Mouse (Mus musculus) embryonic facial prominence, embryonic 15.5 days (tissue): ENCODE results near the gene Dnajc3. TPM values are rescaled to one million over a fixed set of nuclear protein-coding genes. Genes with fewer than 3 reads are reported as not detected.

ENCODE experiments used
- ATAC-seq: fragments of 200-750 bp; cut with Nextera tagmentation; 2 replicates; pipeline ENCODE4 v1.8.0; 2017; ENCODE audit warnings: low read depth, moderate TSS enrichment; ENCODE audit not compliant: insufficient number of reproducible peaks, low FRiP score, low TSS enrichment
- H3K27ac ChIP-seq: fragments of 300-500 bp; sonication (generic); replicated peaks from 2 replicates; pipeline ENCODE4 v1.5.1; 2015; ENCODE audit warnings: mild to moderate bottlenecking, inconsistent platforms
- H3K27me3 ChIP-seq: fragments of 300-500 bp; sonication (generic); 2 replicates; pipeline ENCODE4 v1.6.1; 2015; ENCODE audit warnings: inconsistent platforms
- H3K36me3 ChIP-seq: fragments of 300-500 bp; sonication (generic); 2 replicates; pipeline ENCODE4 v1.6.1; 2015; ENCODE audit warnings: mild to moderate bottlenecking, inconsistent platforms
- H3K4me1 ChIP-seq: fragments of 300-500 bp; sonication (generic); 2 replicates; pipeline ENCODE4 v1.6.1; 2015; ENCODE audit warnings: inconsistent platforms
- H3K4me2 ChIP-seq: fragments of 300-500 bp; sonication (generic); replicated peaks from 2 replicates; pipeline ENCODE4 v1.6.1; 2015; ENCODE audit warnings: mild to moderate bottlenecking, inconsistent platforms
- H3K4me3 ChIP-seq: fragments of 300-500 bp; sonication (generic); replicated peaks from 2 replicates; pipeline ENCODE4 v1.5.1; 2015; ENCODE audit warnings: mild to moderate bottlenecking, inconsistent platforms
- H3K9ac ChIP-seq: fragments of 300-500 bp; sonication (generic); 2 replicates; pipeline ENCODE4 v1.6.1; 2015; ENCODE audit warnings: inconsistent platforms
- H3K9me3 ChIP-seq: fragments of 300-500 bp; sonication (generic); replicated peaks from 2 replicates; pipeline ENCODE4 v1.6.1; 2016; ENCODE audit warnings: inconsistent platforms
- WGBS: fragments of 180-500 bp; shearing (Covaris S2); methylation state at CpG from one replicate; pipeline ENCODE4 v1.1.7; 2015; 5-methylcytosine and 5-hydroxymethylcytosine counted together
- polyA plus RNA-seq: library from polyadenylated mRNA; unstranded; fragments of >200 nt; fragmentation: Nextera tagmentation; extraction: Ambion mirVana; gene quantifications from 2 replicates; pipeline ENCODE4 v1.2.1, GENCODE M21; 2015

Gene Dnajc3
- polyA plus RNA-seq, 1 experiment from 2014 or later: 39.8 TPM

DNA sequence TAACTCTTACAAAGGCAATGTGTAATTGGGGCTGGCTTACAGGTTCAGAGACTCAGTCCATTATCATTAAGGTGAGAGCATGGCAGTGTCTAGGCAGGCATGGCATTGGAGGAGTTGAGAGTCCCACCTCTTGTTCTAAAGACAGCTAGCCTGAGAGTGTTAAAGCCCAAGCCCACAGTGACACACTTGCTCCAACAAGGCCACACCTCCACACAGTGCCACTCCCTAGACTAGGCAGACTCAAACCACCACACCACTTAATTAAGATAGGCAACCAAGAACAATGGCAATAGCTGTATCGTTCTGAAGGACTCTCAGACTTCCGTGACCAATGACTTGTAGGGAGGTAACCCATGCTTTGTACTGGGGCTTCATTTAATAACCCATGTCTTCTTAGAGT is 7.0 kb upstream of the Dnajc3 start:
- H3K36me3 ChIP-seq: no peaks in the 10 kb centered on the region
- no peaks in the 10 kb centered on the region for H3K9me3 ChIP-seq
- no peak overlapping the region for H3K4me3 ChIP-seq
- no peak overlapping the region for H3K27ac ChIP-seq
- 74% methylated on average over 2 of the region's 2 CpGs for WGBS
- no peak overlapping the region for H3K9ac ChIP-seq
- H3K4me1 ChIP-seq: peaks cover 4% of the 10 kb centered on the region
- no peaks in the 10 kb centered on the region for H3K27me3 ChIP-seq
- no peak overlapping the region for H3K4me2 ChIP-seq
- no peak for ATAC-seq

DNA sequence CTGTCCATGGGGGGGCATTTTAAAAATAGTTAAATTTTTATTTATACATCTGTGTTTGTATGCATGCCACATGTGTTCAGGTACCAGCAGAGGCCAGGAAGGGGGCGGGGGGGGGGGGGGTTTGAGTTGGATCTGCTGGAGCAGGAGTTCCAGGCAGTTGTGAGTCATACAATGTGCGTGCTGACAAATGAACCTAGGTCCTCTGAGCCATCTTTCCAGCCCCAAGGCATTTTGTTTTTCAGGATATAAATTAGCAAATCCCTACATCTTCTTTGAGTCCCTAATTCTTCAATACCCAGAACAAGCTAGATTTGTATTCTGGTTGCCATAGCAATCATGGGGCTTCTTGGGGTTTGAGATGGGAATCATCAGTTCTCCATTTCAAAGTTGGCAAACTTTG is 6.6 kb upstream of the Dnajc3 start:
- ATAC-seq: no peak
- H3K4me1 ChIP-seq: no peaks in the 10 kb centered on the region; the same call in 1 of the 2 replicates
- 56% methylated on average over 2 of the region's 2 CpGs for WGBS
- no peak overlapping the region for H3K4me2 ChIP-seq
- no peaks in the 10 kb centered on the region for H3K36me3 ChIP-seq
- no peak overlapping the region for H3K9ac ChIP-seq
- no peak overlapping the region for H3K4me3 ChIP-seq
- no peak overlapping the region for H3K27ac ChIP-seq
- no peaks in the 10 kb centered on the region for H3K9me3 ChIP-seq
- H3K27me3 ChIP-seq: no peaks in the 10 kb centered on the region

DNA sequence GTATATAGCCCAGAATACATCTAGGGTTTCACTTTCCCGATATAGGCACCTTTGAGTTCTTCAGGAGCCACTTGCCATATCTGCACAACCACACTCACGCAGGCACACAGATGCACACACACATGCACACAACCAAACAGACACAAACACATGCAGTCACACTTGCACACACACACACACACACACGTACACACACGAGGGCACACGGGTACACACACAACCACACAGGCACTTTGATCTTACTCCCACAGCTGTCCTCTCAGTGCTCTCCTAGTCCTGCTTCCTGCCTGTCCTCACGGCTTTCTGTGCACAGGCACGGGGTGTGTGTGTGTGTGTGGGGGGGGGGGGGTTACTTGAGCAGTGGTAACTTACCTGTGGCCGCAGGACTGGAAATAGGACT is 4.8 kb upstream of the Dnajc3 start:
- H3K4me1 ChIP-seq: peaks cover 3% of the 10 kb centered on the region; the same call in 1 of the 2 replicates
- 58% methylated on average over 8 of the region's 8 CpGs for WGBS

DNA sequence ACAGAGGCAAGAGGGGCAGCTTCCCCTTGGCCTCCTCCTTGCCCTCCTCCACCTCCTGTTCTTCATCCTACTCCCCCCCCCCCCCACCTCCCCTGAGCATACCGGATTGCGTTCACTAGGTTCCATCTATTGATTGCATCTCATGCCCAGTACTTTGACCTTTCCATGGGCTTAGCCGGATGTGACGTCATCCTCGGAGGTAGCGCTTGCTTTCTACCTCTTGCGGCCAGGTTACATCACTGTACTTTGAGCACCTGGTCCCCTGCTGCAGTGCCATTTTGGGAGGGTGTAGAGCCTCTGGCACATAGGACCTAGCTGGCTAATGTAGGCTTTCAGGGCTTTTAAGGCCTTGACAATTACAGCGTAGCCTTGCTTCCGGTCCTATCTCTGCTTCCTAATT is 3.1 kb upstream of the Dnajc3 start:
- H3K36me3 ChIP-seq: no peaks in the 10 kb centered on the region
- WGBS: 87% methylated on average over 9 of the region's 9 CpGs
- H3K27me3 ChIP-seq: no peaks in the 10 kb centered on the region
- H3K4me2 ChIP-seq: no peak overlapping the region
- H3K9me3 ChIP-seq: no peaks in the 10 kb centered on the region
- ATAC-seq: no peak
- no peak overlapping the region for H3K27ac ChIP-seq
- no peak overlapping the region for H3K4me3 ChIP-seq
- H3K4me1 ChIP-seq: peaks cover 11% of the 10 kb centered on the region
- H3K9ac ChIP-seq: no peak overlapping the region

More for the DNA sequence above, 4.8 kb upstream of the Dnajc3 start:
- H3K27ac ChIP-seq: no peak overlapping the region
- no peaks in the 10 kb centered on the region for H3K9me3 ChIP-seq
- ATAC-seq: no peak
- no peaks in the 10 kb centered on the region for H3K36me3 ChIP-seq
- no peaks in the 10 kb centered on the region for H3K27me3 ChIP-seq
- H3K9ac ChIP-seq: no peak overlapping the region
- no peak overlapping the region for H3K4me3 ChIP-seq
- H3K4me2 ChIP-seq: no peak overlapping the region

DNA sequence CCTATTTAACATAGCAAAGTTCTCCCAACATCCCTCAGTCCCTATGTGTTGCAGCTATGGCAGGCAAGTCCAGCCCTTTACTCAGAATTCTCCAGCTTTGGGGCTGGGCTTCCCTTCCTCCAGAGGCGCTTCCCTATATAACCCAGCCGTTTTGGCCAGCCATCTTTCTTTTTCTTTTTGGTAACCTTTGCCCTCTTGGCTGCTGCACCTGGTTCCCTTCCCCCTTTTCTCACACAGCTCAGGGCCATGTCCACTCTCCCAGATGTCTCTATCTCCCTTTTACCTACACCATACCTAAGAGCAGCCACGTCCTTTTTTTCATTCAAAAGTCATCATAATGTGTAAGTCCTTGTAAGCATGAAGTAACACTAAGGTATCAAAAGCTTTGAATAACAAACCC is 1.5 kb upstream of the Dnajc3 start:
- H3K27ac ChIP-seq: no peak overlapping the region
- no peaks in the 10 kb centered on the region for H3K36me3 ChIP-seq
- H3K4me3 ChIP-seq: no peak overlapping the region
- WGBS: 58% methylated on average over 3 of the region's 3 CpGs
- H3K9me3 ChIP-seq: no peaks in the 10 kb centered on the region
- H3K27me3 ChIP-seq: no peaks in the 10 kb centered on the region
- no peak overlapping the region for H3K9ac ChIP-seq
- H3K4me2 ChIP-seq: no peak overlapping the region
- ATAC-seq: no peak
- H3K4me1 ChIP-seq: peaks cover 23% of the 10 kb centered on the region

DNA sequence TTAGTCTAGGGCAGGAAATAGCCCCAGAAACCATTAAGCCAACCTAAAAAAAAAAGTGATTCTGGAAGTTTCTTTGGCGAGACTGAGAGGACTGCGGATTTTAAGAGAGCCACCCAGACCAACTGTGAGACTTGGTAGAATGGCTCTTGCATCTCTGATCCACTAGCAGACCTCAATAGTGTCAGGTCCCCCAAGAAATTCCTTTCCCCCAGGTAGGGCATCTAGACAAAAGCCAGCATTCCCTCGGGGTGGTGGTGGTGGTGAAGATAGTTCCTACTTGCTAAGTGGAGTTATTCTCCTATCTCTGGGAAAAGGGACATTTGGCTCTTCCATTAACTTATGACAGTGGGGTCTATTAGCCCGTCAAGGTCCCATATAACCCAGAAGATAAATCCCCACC is 824 bp upstream of the Dnajc3 start:
- Histone ChIP-seq H3K9ac (peak overlapping the region; percentile 31), H3K27ac (peak overlapping the region; percentile 93)

DNA sequence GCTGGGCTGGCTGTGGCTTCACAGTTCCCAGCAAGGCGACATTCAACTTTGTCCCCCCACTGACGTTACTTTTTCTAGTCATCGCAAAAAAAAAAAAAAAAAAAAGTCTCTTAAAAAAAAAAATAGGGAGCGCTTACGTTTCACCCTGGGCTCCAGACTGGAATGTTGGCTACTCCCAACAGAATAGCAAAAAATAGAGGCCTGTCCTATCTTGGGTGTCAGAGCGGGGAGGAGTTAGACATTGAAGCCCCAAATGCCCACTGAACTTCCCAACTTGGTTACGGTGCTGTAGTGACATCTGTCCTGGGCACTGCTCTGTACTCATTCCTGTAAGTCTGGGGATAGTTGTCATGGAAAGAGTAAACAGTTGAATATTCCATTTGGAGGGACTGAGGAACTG is 775 bp downstream of the Dnajc3 start:
- H3K36me3 ChIP-seq: no peaks in the 10 kb centered on the region
- no peaks in the 10 kb centered on the region for H3K27me3 ChIP-seq
- ATAC-seq: no peak
- peak overlapping the region; percentile 98 for H3K9ac ChIP-seq
- peak overlapping the region; percentile 65 for H3K4me2 ChIP-seq
- peaks cover 26% of the 10 kb centered on the region for H3K4me1 ChIP-seq
- 2% methylated on average over 7 of the region's 7 CpGs for WGBS
- no peaks in the 10 kb centered on the region for H3K9me3 ChIP-seq
- H3K4me3 ChIP-seq: peak overlapping the region; percentile 99
- H3K27ac ChIP-seq: peak overlapping the region; percentile 93

More for the DNA sequence above, 824 bp upstream of the Dnajc3 start:
- H3K9me3 ChIP-seq: no peaks in the 10 kb centered on the region
- no peaks in the 10 kb centered on the region for H3K27me3 ChIP-seq
- no peak for ATAC-seq
- H3K36me3 ChIP-seq: no peaks in the 10 kb centered on the region
- WGBS: 36% methylated on average over 4 of the region's 4 CpGs
- H3K4me3 ChIP-seq: peak overlapping the region; percentile 99
- peaks cover 24% of the 10 kb centered on the region for H3K4me1 ChIP-seq
- peak overlapping the region; percentile 65 for H3K4me2 ChIP-seq

DNA sequence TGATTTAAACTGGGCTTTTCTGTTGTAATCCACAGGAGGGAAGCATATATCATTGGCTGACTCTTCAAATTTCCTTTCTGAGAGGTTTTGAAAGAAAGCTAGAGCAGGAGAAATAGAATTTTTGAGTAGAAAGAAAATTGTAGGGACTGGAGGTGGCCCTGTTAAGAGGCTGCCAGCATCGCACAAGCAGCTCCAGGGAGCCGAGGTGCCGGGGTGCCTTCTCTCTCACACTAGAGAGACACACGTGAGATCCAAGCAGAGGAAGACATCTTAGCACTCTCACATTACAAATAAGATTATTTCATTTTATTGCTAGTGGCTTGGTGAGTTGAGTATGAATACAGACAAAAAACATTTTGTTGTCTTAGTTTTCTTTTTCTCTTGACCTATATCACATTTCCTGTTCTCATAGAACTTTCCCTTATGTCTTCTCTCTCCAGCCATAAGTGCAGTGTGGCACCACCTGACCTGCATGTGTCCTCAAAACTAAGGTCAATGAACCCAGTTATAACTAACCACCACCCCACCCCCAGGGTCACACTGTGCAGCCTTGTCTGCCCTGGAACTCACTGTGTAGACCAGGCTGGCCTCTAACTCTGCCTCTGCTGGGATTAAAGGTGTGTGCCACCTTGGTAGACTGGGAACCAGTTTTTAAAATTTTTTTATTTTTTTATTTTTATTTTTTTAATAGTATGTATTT is 3.2 kb downstream of the Dnajc3 start:
- no peak overlapping the region for H3K27ac ChIP-seq
- H3K9ac ChIP-seq: no peak overlapping the region
- H3K27me3 ChIP-seq: no peaks in the 10 kb centered on the region
- WGBS: 71% methylated on average over 4 of the region's 4 CpGs
- H3K36me3 ChIP-seq: no peaks in the 10 kb centered on the region
- ATAC-seq: no peak
- no peak overlapping the region for H3K4me2 ChIP-seq
- no peaks in the 10 kb centered on the region for H3K9me3 ChIP-seq
- H3K4me3 ChIP-seq: no peak overlapping the region
- H3K4me1 ChIP-seq: peaks cover 26% of the 10 kb centered on the region

DNA sequence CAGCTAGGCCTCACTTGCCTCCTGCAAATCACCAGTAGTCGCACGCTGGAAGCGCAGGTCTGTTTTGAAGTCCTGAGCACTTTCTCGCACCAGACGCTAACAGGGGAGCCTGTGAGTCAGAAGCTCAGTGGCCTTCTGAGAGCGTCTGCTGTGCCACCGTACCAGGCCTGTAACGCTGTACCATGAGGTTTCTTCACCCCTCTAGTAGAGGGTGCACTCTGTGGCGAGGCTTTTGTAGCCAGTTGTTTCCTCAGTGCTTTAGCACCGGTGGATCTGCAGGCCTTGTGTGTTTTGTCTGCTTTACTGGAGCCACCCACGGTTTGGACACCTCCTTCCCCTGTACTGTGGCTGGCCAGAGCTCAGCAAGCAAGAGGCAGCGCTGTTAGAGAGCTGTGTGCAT is 4.3 kb downstream of the Dnajc3 start:
- no peak overlapping the region for H3K9ac ChIP-seq

DNA sequence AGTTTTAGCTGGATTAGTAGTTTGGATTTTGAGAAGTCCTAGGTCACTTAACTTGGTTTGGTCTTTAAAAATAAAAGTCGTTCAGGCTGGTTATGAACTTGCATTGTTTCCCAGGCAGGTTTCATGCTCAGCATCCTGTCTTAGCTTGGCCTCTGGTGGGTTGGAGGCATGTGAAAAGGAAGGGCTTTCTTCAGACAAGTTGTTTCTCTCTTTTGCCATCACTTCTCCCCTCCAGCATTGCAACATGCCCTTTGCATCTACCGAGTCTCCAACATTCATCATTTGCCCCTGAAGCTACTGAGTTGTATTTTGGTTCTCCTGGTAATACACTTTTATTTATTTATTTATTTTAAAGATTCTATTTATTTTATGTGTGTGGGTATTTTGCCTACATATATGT is 6.9 kb downstream of the Dnajc3 start:
- H3K4me3 ChIP-seq: no peak overlapping the region
- H3K9ac ChIP-seq: no peak overlapping the region
- H3K36me3 ChIP-seq: no peaks in the 10 kb centered on the region
- WGBS: 65% methylated on average over 2 of the region's 2 CpGs
- H3K4me2 ChIP-seq: no peak overlapping the region
- ATAC-seq: no peak
- H3K27ac ChIP-seq: no peak overlapping the region
- no peaks in the 10 kb centered on the region for H3K27me3 ChIP-seq
- H3K9me3 ChIP-seq: no peaks in the 10 kb centered on the region
- peaks cover 15% of the 10 kb centered on the region for H3K4me1 ChIP-seq

More for the DNA sequence above, 4.3 kb downstream of the Dnajc3 start:
- no peak overlapping the region for H3K4me2 ChIP-seq
- no peaks in the 10 kb centered on the region for H3K36me3 ChIP-seq
- no peak overlapping the region for H3K4me3 ChIP-seq
- no peak for ATAC-seq
- H3K27ac ChIP-seq: no peak overlapping the region
- 58% methylated on average over 12 of the region's 12 CpGs for WGBS
- H3K4me1 ChIP-seq: peaks cover 24% of the 10 kb centered on the region
- H3K27me3 ChIP-seq: no peaks in the 10 kb centered on the region
- no peaks in the 10 kb centered on the region for H3K9me3 ChIP-seq

DNA sequence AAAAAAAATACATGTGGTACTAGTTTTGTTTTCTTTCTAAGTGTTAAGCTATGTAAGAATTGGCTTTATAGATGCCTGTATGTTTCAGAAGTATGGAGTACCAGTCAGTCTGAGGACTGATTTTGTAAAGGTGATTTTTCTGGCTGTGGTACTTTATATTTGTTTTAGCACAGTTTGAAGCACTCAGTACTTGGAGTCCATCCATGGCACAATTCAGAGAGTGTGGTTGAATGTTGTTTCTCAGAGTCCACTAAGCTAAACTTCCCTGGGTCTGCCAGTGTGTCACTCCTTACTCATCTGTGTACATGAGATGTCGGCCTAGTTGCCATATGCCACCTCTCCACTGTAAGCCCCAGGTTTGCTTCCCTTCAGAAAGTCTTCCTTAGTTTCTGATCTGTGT is 11.1 kb downstream of the Dnajc3 start:
- H3K9ac ChIP-seq: no peak overlapping the region
- no peak for ATAC-seq
- H3K27me3 ChIP-seq: no peaks in the 10 kb centered on the region
- 0 out of 2 replicates have a peak, but pooled peaks cover 3% of the 10 kb centered on the region for H3K36me3 ChIP-seq
- H3K4me3 ChIP-seq: no peak overlapping the region
- H3K4me2 ChIP-seq: no peak overlapping the region
- no peaks in the 10 kb centered on the region for H3K4me1 ChIP-seq
- WGBS: 81% methylated on average over 1 of the region's 1 CpGs
- no peak overlapping the region for H3K27ac ChIP-seq
- no peaks in the 10 kb centered on the region for H3K9me3 ChIP-seq

DNA sequence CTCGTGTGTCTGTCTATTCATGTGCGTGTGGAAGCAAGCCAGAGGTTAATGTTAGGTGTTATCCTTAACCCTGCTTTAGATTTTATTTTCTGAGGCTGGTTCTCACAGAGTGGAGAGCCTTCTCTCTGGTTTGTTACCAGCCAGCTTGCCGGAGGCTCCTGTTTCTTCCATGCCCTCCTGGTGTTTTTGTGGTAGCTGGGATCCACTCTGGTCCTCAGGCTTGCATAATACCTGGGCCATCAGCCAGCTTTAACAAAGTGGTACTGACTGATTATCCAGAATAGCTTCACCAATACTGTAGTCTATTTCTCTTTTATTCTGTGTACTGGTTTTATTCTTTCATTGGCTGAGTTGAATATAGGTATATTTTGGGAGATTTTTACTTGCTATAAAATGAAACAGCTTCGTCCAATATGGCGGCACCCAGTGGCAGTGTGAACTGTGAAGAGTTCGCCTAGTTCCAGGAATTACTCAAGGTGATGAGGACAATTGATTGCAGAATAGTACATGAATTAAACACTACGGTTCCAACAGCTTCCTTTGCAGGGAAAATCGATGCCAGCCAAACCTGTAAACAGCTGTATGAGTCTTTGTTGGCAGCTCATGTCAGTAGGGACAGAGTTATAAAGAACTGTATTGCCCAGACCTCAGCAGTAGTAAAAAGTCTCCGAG is 14.3 kb downstream of the Dnajc3 start:
- Histone ChIP-seq H3K27ac (no peak overlapping the region), H3K27me3 (no peaks in the 10 kb centered on the region), H3K4me1 (no peaks in the 10 kb centered on the region), H3K36me3 (peaks cover 12% of the 10 kb centered on the region), H3K9ac (no peak overlapping the region), H3K4me3 (no peak overlapping the region), H3K4me2 (no peak overlapping the region), H3K9me3 (no peaks in the 10 kb centered on the region)
- 94% methylated on average over 9 of the region's 9 CpGs for WGBS
- no peak for ATAC-seq
